Mouse (Mus musculus) lung, embryonic 14.5 days (tissue): ENCODE results near the gene Txn2. TPM values are rescaled to one million over a fixed set of nuclear protein-coding genes. Genes with fewer than 3 reads are reported as not detected.

ENCODE experiments used
- ATAC-seq: fragments of 200-750 bp; cut with Nextera tagmentation; 2 replicates; pipeline ENCODE4 v1.8.0; 2017; ENCODE audit warnings: mild to moderate bottlenecking, moderate TSS enrichment, moderate library complexity; ENCODE audit not compliant: insufficient read depth
- DNase-seq: peaks from one replicate; pipeline ENCODE4 v3.0.0-alpha.2; 2015
- H3K27ac ChIP-seq: fragments of 300-500 bp; sonication (generic); 2 replicates; pipeline ENCODE4 v1.5.1; 2014; ENCODE audit warnings: low read depth, mild to moderate bottlenecking, moderate library complexity
- H3K27me3 ChIP-seq: fragments of 300-500 bp; sonication (generic); 2 replicates; pipeline ENCODE4 v1.6.1; 2014; ENCODE audit warnings: low read length, control low read depth; ENCODE audit not compliant: insufficient read depth
- H3K36me3 ChIP-seq: fragments of 300-500 bp; sonication (generic); 2 replicates; pipeline ENCODE4 v1.6.1; 2014; ENCODE audit warnings: control low read depth; ENCODE audit not compliant: insufficient read depth
- H3K4me1 ChIP-seq: fragments of 300-500 bp; sonication (generic); 2 replicates; pipeline ENCODE4 v1.6.1; 2014; ENCODE audit warnings: antibody characterized with exemption, control low read depth; ENCODE audit not compliant: insufficient read depth
- H3K4me2 ChIP-seq: fragments of 300-500 bp; sonication (generic); 2 replicates; pipeline ENCODE4 v1.6.1; 2014; ENCODE audit warnings: mild to moderate bottlenecking
- H3K4me3 ChIP-seq: fragments of 300-500 bp; sonication (generic); 2 replicates; pipeline ENCODE4 v1.5.1; 2014; ENCODE audit warnings: low read depth, low read length
- H3K9ac ChIP-seq: fragments of 300-500 bp; sonication (generic); 2 replicates; pipeline ENCODE4 v1.6.1; 2014
- H3K9me3 ChIP-seq: fragments of 300-500 bp; sonication (generic); 2 replicates; pipeline ENCODE4 v1.6.1; 2016; ENCODE audit warnings: low read depth, low read length, control low read depth
- CTCF ChIP-seq: IDR thresholded peaks from 2 replicates; pipeline ENCODE4 v1.5.1; 2016; ENCODE audit warnings: antibody characterized with exemption, low read depth
- WGBS: fragments of 180-500 bp; shearing (Covaris S2); extraction: QIAGEN DNeasy Blood & Tissue Kit; methylation state at CpG from one replicate; pipeline ENCODE4 v1.1.7; 2014; 5-methylcytosine and 5-hydroxymethylcytosine counted together
- polyA plus RNA-seq: library from polyadenylated mRNA; unstranded; fragments of >200 nt; fragmentation: Nextera tagmentation; extraction: Ambion mirVana; gene quantifications from 2 replicates; pipeline ENCODE4 v1.2.1, GENCODE M21; 2014

The Txn2 gene
- polyA plus RNA-seq, 1 experiment from 2014 or later, result 227 TPM

DNA sequence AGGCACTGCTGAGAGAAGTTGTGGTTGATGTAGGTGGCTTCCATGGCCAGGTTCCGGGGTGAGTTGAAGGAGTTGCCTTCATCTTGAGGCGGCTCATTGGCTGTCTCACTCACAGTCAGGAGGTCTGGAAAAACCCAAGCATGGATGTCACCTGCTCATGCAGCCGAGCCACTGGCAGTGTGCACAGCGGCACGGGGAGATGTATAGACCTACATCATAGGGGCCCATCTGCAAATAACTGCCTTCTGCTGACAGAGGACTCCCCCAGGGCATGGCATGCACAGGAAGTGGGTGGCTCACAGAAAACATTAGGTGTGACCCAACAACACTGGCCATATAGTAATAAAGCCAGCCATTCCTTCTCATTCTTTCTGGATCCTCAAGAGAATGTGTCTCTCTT is 33.6 kb upstream of the Txn2 start:
- 91% methylated on average over 5 of the region's 5 CpGs for WGBS

DNA sequence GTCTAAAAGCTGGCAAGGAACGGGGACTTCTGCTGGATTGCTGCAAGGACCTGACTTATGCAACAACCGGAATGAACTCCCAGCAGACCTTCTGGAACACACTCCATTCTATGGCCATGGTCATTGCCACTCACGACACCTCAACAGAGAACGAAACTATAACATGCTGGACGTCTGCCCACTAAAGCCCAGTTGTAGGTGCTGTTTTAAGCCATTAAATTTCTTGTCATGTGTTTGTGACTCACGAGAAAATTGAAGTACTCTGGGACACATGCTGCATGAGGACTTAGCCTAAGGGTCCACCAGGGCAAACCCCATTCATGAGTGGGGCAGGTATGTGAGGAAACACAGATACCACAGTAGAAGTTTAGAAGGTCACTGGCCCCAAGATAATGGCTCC is 31.9 kb upstream of the Txn2 start:
- Histone ChIP-seq H3K9me3 (no peaks in the 10 kb centered on the region), H3K27ac (no peak overlapping the region), H3K4me2 (no peak overlapping the region), H3K27me3 (peaks cover 8% of the 10 kb centered on the region), H3K36me3 (peaks cover 79% of the 10 kb centered on the region), H3K4me1 (peaks cover 10% of the 10 kb centered on the region), H3K9ac (no peak overlapping the region), H3K4me3 (no peak overlapping the region)
- 90% methylated on average over 6 of the region's 6 CpGs for WGBS
- ATAC-seq (no peak), DNase-seq (no peak)
- no peak for TF ChIP-seq CTCF

More for the DNA sequence above, 33.6 kb upstream of the Txn2 start:
- DNase-seq (no peak), ATAC-seq (no peak)
- Histone ChIP-seq H3K9me3 (no peaks in the 10 kb centered on the region), H3K4me1 (no peaks in the 10 kb centered on the region), H3K36me3 (peaks cover 97% of the 10 kb centered on the region), H3K9ac (no peak overlapping the region), H3K27ac (no peak overlapping the region), H3K27me3 (no peaks in the 10 kb centered on the region), H3K4me3 (no peak overlapping the region), H3K4me2 (no peak overlapping the region)
- no peak for TF ChIP-seq CTCF

DNA sequence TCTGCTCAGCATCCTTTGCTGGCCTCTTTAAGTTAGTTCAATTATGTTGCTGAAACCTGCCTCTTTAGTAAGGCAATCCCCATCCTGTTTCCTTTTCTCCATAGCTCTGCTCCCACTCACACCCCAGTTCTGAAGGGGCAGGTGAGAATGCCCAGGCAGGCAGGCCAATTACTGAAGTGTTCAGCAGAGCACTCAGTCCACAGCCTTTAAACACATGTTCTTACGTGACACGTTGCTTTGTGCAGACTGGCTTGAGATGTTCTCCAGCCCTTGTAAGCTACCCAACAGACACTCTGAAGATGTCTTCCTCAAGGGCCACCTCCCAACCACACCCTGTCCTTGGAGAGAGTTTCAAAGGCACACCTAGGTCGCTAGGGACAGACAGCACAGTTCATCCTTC is 29.3 kb upstream of the Txn2 start:
- TF ChIP-seq CTCF, result no peak
- no peak overlapping the region for H3K27ac ChIP-seq
- H3K4me1 ChIP-seq, result peaks cover 10% of the 10 kb centered on the region
- DNase-seq, result no peak
- H3K9me3 ChIP-seq, result no peaks in the 10 kb centered on the region
- H3K9ac ChIP-seq, result no peak overlapping the region
- no peak overlapping the region for H3K4me2 ChIP-seq
- WGBS, result 51% methylated on average over 3 of the region's 3 CpGs
- peaks cover 13% of the 10 kb centered on the region for H3K27me3 ChIP-seq
- peaks cover 53% of the 10 kb centered on the region for H3K36me3 ChIP-seq
- no peak overlapping the region for H3K4me3 ChIP-seq
- ATAC-seq, result no peak

DNA sequence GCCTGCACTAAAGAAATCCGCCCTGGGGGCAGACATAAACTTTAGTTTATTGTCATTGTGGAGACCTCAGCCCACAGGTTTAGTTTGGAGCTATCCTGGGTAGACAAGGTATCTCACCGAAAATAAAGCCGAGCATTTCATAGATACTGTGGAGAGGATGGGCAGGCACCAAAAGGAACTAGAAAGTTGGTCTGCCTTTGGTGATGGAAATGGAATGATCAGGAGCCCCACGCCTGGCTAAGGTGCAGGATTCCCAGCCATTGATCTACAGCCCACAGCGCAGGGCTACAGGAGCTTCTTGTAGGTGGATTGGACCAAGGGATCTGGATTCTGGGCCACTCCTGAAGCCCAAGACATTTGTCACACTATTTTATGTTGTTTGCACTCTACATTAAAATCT is 28.8 kb upstream of the Txn2 start:
- H3K9ac ChIP-seq, result no peak overlapping the region

DNA sequence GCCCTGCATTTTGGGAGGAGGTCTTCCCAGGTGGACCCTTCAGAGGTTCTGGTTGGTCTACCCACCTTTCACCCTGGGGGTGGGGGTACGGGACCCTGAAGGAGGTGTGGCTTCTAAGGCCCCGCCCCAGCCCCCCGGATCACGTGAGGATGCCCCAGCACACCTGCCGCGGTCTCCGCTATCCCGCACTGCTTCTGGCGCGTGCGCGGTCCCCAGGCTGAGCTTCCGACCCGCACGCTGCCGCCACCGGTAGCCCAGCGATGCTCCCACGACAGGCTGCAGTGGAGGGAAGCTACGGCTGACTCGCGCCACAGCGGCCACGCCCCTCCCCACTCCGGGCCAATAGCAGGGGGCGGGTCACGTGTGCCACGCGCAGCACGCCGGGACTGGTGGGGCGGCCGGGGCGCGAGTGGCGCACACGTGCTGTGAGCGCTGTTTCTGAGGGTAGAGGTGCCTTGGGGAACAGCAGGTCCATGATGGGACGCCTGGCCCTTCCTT is 27.6 kb upstream of the Txn2 start, which contains the start of gene Foxred2:
Gene Foxred2 (minus strand): TSS at position 319 of the 498 bp plus-strand sequence.
- peaks cover 37% of the 10 kb centered on the region for H3K36me3 ChIP-seq
- peak within 1 kb of the TSS; percentile 84 for H3K4me2 ChIP-seq
- peaks cover 13% of the 10 kb centered on the region for H3K27me3 ChIP-seq
- peak within 1 kb of the TSS; percentile 52 for H3K4me3 ChIP-seq
- DNase-seq (peak; percentile 89), ATAC-seq (peak; percentile 89)
- H3K27ac ChIP-seq, result no peak within 1 kb of the TSS
- H3K9me3 ChIP-seq, result no peaks in the 10 kb centered on the region
- H3K4me1 ChIP-seq, result peaks cover 10% of the 10 kb centered on the region
- under 1% methylated on average over 39 of the region's 39 CpGs for WGBS
- peak within 1 kb of the TSS; percentile 50 for H3K9ac ChIP-seq
- peak; percentile 36 for TF ChIP-seq CTCF

More for the DNA sequence above, 28.8 kb upstream of the Txn2 start:
- peaks cover 48% of the 10 kb centered on the region for H3K36me3 ChIP-seq
- TF ChIP-seq CTCF, result no peak
- ATAC-seq (no peak), DNase-seq (no peak)
- no peak overlapping the region for H3K4me3 ChIP-seq
- H3K9me3 ChIP-seq, result no peaks in the 10 kb centered on the region
- H3K4me1 ChIP-seq, result peaks cover 10% of the 10 kb centered on the region
- 47% methylated on average over 5 of the region's 5 CpGs for WGBS
- no peak overlapping the region for H3K4me2 ChIP-seq
- H3K27me3 ChIP-seq, result peaks cover 13% of the 10 kb centered on the region
- no peak overlapping the region for H3K27ac ChIP-seq

DNA sequence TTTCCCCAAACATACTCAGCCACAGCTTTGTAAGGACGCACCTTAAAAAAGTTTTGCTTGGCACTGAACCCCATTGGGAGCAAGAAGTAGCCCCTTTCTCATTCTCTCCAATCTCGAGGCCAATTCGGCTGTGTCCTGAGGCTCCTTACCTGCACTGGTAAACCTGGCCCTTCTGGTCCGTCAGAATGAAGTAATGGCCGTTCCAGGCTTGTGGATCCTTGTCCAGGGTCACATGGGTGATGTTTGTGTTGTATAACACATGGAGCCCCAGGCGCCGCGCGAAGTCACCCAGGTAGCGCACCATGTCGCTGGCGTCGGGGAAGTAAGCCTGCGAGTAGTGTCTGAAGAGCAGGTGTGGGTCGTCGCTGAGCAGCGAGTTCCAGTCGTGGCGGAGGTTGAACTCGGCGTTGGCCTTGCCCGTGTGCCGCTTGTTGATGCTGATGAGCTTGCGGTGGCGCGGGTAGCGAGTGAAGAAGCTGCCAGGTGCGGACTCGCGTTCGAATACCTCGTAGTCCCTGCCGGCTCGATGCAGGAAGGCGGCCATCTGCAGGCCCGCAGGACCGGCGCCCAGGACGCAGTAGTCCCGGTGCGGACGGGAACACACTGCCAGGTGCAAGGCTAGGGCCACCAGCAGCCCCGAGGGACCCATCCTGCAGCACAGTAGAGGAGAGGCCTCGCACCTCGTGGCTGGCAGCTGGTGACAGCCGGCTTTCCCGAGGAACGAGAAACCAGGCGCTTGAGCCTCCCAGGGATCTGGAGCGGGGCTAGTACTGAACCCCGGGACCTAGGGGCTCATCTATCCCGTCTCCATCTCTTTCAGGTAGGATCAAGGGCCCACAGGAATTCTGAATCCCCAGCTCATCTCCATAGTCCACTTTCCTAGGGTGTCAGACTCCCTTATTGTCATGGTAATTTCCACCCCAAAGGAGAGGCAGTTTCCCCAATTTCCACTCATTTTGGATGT is 26.9 kb upstream of the Txn2 start:
- ATAC-seq (peak; percentile 56), DNase-seq (peak; percentile 21)
- H3K4me2 ChIP-seq, result peak overlapping the region; percentile 84
- H3K4me1 ChIP-seq, result peaks cover 10% of the 10 kb centered on the region
- WGBS, result 7% methylated on average over 52 of the region's 52 CpGs
- no peak overlapping the region for H3K27ac ChIP-seq
- peak overlapping the region; percentile 52 for H3K4me3 ChIP-seq
- no peaks in the 10 kb centered on the region for H3K9me3 ChIP-seq
- H3K27me3 ChIP-seq, result peaks cover 13% of the 10 kb centered on the region
- H3K9ac ChIP-seq, result peak overlapping the region; percentile 50
- H3K36me3 ChIP-seq, result peaks cover 29% of the 10 kb centered on the region
- no peak for TF ChIP-seq CTCF

DNA sequence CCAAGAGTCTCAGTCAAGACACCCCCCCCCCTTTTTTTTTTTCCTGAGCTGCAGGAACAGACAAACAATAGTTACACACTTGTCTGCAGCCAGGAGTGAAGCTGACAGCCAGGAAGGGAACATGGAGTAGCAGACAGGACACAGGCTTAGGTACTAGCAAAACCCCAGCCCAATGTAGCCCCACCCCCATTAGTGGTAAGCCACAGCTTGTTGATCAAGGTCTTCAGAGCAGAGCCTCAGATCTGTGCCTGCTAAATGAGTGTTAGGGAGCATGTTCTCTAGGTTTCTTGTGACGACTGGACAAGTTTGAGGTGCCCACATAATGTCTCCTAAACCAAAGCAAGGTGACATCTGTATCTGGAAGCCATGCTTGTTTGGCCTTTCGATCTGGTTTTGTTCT is 25.6 kb upstream of the Txn2 start:
- H3K4me3 ChIP-seq, result no peak overlapping the region
- 86% methylated on average over 2 of the region's 2 CpGs for WGBS

More for the DNA sequence above, 25.6 kb upstream of the Txn2 start:
- Histone ChIP-seq H3K9ac (no peak overlapping the region), H3K27me3 (peaks cover 13% of the 10 kb centered on the region), H3K27ac (no peak overlapping the region), H3K4me2 (no peak overlapping the region), H3K36me3 (peaks cover 16% of the 10 kb centered on the region), H3K4me1 (peaks cover 10% of the 10 kb centered on the region), H3K9me3 (no peaks in the 10 kb centered on the region)
- no peak for ATAC-seq
- no peak for DNase-seq
- TF ChIP-seq CTCF, result no peak
